Mouse (Mus musculus) brown adipose tissue, adult 24 weeks (tissue): ENCODE measurements around the gene Tmem267. TPM values are rescaled to one million over a fixed set of nuclear protein-coding genes. Genes with fewer than 3 reads are reported as not detected.
"Not testable (repeated sequence)": the region's sequence is repeated elsewhere in the genome, so short reads cannot be mapped to it uniquely, and the experiment has no call there.

Experiments used
- H3K27ac ChIP-seq: fragments of 200-500 bp; replicated peaks from 2 replicates; pipeline ENCODE4 v1.5.1; 2012; ENCODE audit warnings: low read depth, mild to moderate bottlenecking, low read length
- H3K4me1 ChIP-seq: fragments of 200-500 bp; 2 replicates; pipeline ENCODE4 v1.6.1; 2012; ENCODE audit warnings: low read length, mixed read lengths; ENCODE audit not compliant: control insufficient read depth, insufficient read depth, insufficient read length
- H3K4me3 ChIP-seq: fragments of 200-500 bp; 2 replicates; pipeline ENCODE4 v1.5.1; 2012; ENCODE audit warnings: low read depth, mild to moderate bottlenecking, low read length, moderate library complexity; ENCODE audit not compliant: insufficient read depth
- polyA plus RNA-seq: library from polyadenylated mRNA; stranded (reverse); fragments of >200 nt; gene quantifications from 2 replicates; pipeline ENCODE4 v1.2.4, GENCODE M21; 2012; ENCODE audit not compliant: missing spikeins, insufficient read depth, insufficient read length

Tmem267 gene
- 9.8 and 20.2 TPM in 2 replicates for polyA plus RNA-seq

GRCm38 (mm10) chr13:119487880-119488580 lies at the start of gene Tmem267, which contains the start of gene 3110070M22Rik:
Tmem267 (plus strand) TSS chr13:119488039.
3110070M22Rik (minus strand) TSS chr13:119488383.
- no peaks in the 10 kb centered on the region for H3K4me1 ChIP-seq
- no peak within 1 kb of the TSS for H3K27ac ChIP-seq
- no peak within 1 kb of the TSS; the same call in 1 of the 2 replicates for H3K4me3 ChIP-seq

GRCm38 (mm10) chr13:119442244-119442643 lies 45.6 kb upstream of the Tmem267 start:
- no peaks in the 10 kb centered on the region for H3K4me1 ChIP-seq
- H3K27ac ChIP-seq: no peak overlapping the region
- no peak overlapping the region for H3K4me3 ChIP-seq

- H3K4me1 ChIP-seq: no peaks in the 10 kb centered on the region
- H3K4me3 ChIP-seq: no peak overlapping the region
- H3K27ac ChIP-seq: no peak overlapping the region
Observed at GRCm38 (mm10) chr13:119453563-119453962, 34.3 kb upstream of the Tmem267 start.

- no peak overlapping the region for H3K4me3 ChIP-seq
- no peak overlapping the region for H3K27ac ChIP-seq
- no peaks in the 10 kb centered on the region for H3K4me1 ChIP-seq
Observed at GRCm38 (mm10) chr13:119455082-119455481, 32.8 kb upstream of the Tmem267 start.

GRCm38 (mm10) chr13:119456342-119456741 lies 31.5 kb upstream of the Tmem267 start:
- no peaks in the 10 kb centered on the region for H3K4me1 ChIP-seq
- H3K27ac ChIP-seq: no peak overlapping the region
- no peak overlapping the region for H3K4me3 ChIP-seq

GRCm38 (mm10) chr13:119461900-119462595 lies 25.8 kb upstream of the Tmem267 start:
- peak overlapping the region; percentile 62 for H3K27ac ChIP-seq
- H3K4me3 ChIP-seq: peak overlapping the region; percentile 89
- no peaks in the 10 kb centered on the region for H3K4me1 ChIP-seq

- Histone ChIP-seq H3K4me1 (no peaks in the 10 kb centered on the region), H3K4me3 (peak within 1 kb of the TSS; percentile 89), H3K27ac (peak within 1 kb of the TSS; percentile 63)
Observed at GRCm38 (mm10) chr13:119462596-119463560, 25.0 kb upstream of the Tmem267 start, which contains the start of gene 4833420G17Rik. 4833420G17Rik (plus strand) TSS chr13:119462768.

GRCm38 (mm10) chr13:119476631-119477030 lies 11.2 kb upstream of the Tmem267 start:
- Histone ChIP-seq H3K4me1 (no peaks in the 10 kb centered on the region), H3K4me3 (no peak overlapping the region), H3K27ac (no peak overlapping the region)

- Histone ChIP-seq H3K4me1 (no peaks in the 10 kb centered on the region), H3K27ac (no peak overlapping the region), H3K4me3 (no peak overlapping the region)
Observed at GRCm38 (mm10) chr13:119477789-119478188, 10.1 kb upstream of the Tmem267 start.

- H3K4me3 ChIP-seq: no peak overlapping the region; the same call in 1 of the 2 replicates
- H3K27ac ChIP-seq: no peak overlapping the region
- H3K4me1 ChIP-seq: no peaks in the 10 kb centered on the region
Observed at GRCm38 (mm10) chr13:119487354-119487753, 485 bp upstream of the Tmem267 start.

- not testable (repeated sequence) for H3K27ac ChIP-seq, H3K4me1 ChIP-seq, H3K4me3 ChIP-seq
Observed at GRCm38 (mm10) chr13:119492083-119492482, 4.2 kb downstream of the Tmem267 start.

GRCm38 (mm10) chr13:119494938-119495337 lies 7.1 kb downstream of the Tmem267 start:
- not testable (repeated sequence) for H3K4me1 ChIP-seq, H3K4me3 ChIP-seq, H3K27ac ChIP-seq

- H3K4me1 ChIP-seq, H3K4me3 ChIP-seq, H3K27ac ChIP-seq: not testable (repeated sequence)
Observed at GRCm38 (mm10) chr13:119596321-119597211, 108.7 kb downstream of the Tmem267 start.

- not testable (repeated sequence) for H3K4me3 ChIP-seq, H3K4me1 ChIP-seq, H3K27ac ChIP-seq
Observed at GRCm38 (mm10) chr13:119598466-119598865, 110.6 kb downstream of the Tmem267 start.
